Mouse (Mus musculus) spleen, adult 2 months (tissue): Measurements from ENCODE around the gene Rnase12.

ENCODE experiments used
- CTCF ChIP-seq: fragments of 200-500 bp; IDR thresholded peaks from 2 replicates; pipeline ENCODE4 v1.5.1; 2011; ENCODE audit warnings: mild to moderate bottlenecking, inconsistent platforms; ENCODE audit not compliant: insufficient read depth, insufficient read length, insufficient replicate concordance; ENCODE audit errors: extremely low read depth
- POLR2A ChIP-seq: fragments of 200-500 bp; IDR thresholded peaks from 2 replicates; pipeline ENCODE4 v1.6.1; 2011; ENCODE audit warnings: low read depth, low read length, inconsistent platforms

DNA sequence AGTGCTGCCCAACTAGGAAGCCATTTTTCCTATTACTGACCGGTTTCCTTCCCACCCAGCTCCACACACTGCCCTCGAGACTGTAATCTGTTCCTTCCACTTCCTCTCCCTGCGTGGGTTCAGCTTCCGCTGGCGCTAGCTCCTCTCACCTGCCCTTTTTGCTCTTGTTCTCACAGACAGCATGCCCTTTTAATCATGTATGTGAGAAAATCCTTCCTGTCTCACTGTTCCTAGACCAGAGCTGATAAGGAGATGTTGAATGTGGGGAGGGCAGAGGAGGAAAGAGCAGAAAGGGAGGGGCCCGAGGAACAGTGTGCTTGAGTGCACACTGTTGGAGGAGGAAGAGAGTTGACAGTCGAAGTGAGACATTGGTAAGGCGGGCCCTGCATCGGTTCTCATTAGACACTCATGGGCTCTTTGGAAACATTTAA, at the start of gene Rnase12:
- TF ChIP-seq CTCF (no peak), POLR2A (no peak)
